Mouse (Mus musculus) gastrocnemius, adult 2 months (tissue): ENCODE data around the gene Cfap61. TPM values are rescaled to one million over a fixed set of nuclear protein-coding genes. Genes with fewer than 3 reads are reported as not detected.

Experiments
- DNase-seq: peaks from one replicate; pipeline ENCODE4 v3.0.0; 2022
- H3K27ac ChIP-seq: fragments of 200-600 bp; 2 replicates; pipeline ENCODE4 v1.8.1; 2022; ENCODE audit warnings: mild to moderate bottlenecking
- H3K4me3 ChIP-seq: fragments of 200-600 bp; 2 replicates; pipeline ENCODE4 v1.8.1; 2022; ENCODE audit warnings: mild to moderate bottlenecking, moderate library complexity
- CTCF ChIP-seq: fragments of 200-600 bp; IDR thresholded peaks from 2 replicates; pipeline ENCODE4 v1.8.1; 2022; ENCODE audit warnings: antibody characterized with exemption, mild to moderate bottlenecking, moderate library complexity
- intact Hi-C: fragments of 180-260 bp; cut with DNase I; formaldehyde crosslinking; loops from one replicate; pipeline ENCODE4 v1.15.1; 2025
- total RNA-seq, 2 experiments: library from RNA; stranded (reverse); gene quantifications; 2 replicates each; pipeline ENCODE4 v1.2.3; 2021

The Cfap61 gene
- total RNA-seq, 2 experiments from 2014 or later = not detected

- intact Hi-C loops = no loop called here
- DNase-seq = no peak
- H3K27ac ChIP-seq = no peak overlapping the region
- H3K4me3 ChIP-seq = peak overlapping the region; percentile 73
- no peak for TF ChIP-seq CTCF
These were observed 286.0 kb downstream of the Cfap61 start for GRCm38 (mm10) chr2:146220591-146221075.

GRCm38 (mm10) chr2:146221076-146221928 is 286.7 kb downstream of the Cfap61 start, which contains the start of gene Insm1:
Insm1 (plus strand) TSS chr2:146221921.
- TF ChIP-seq CTCF = no peak
- Histone ChIP-seq H3K27ac (no peak within 1 kb of the TSS), H3K4me3 (peak within 1 kb of the TSS; percentile 73)
- intact Hi-C loops = no loop called here
- DNase-seq = peak; percentile 47

GRCm38 (mm10) chr2:146221929-146222278 is 287.3 kb downstream of the Cfap61 start:
- peak; percentile 17 for DNase-seq
- Histone ChIP-seq H3K4me3 (peak overlapping the region; percentile 73), H3K27ac (no peak overlapping the region)
- TF ChIP-seq CTCF = no peak
- intact Hi-C loops = no loop called here

- Histone ChIP-seq H3K4me3 (peak overlapping the region; percentile 73), H3K27ac (no peak overlapping the region)
- no peak for TF ChIP-seq CTCF
- intact Hi-C loops = no loop called here
- peak; percentile 26 for DNase-seq
These were observed 287.9 kb downstream of the Cfap61 start for GRCm38 (mm10) chr2:146222279-146223175.

GRCm38 (mm10) chr2:146223176-146223905 is 288.8 kb downstream of the Cfap61 start:
- peak; percentile 41 for DNase-seq
- 0 out of 2 replicates have a peak, but pooled peaks have one; percentile 4 for TF ChIP-seq CTCF
- intact Hi-C loops = no loop called here
- peak overlapping the region; percentile 73 for H3K4me3 ChIP-seq
- H3K27ac ChIP-seq = no peak overlapping the region

GRCm38 (mm10) chr2:146224141-146224540 is 289.6 kb downstream of the Cfap61 start:
- DNase-seq = no peak
- H3K4me3 ChIP-seq = no peak overlapping the region
- intact Hi-C loops = no loop called here
- no peak for TF ChIP-seq CTCF
- no peak overlapping the region for H3K27ac ChIP-seq

GRCm38 (mm10) chr2:146225818-146226217 is 291.2 kb downstream of the Cfap61 start:
- intact Hi-C loops = no loop called here

GRCm38 (mm10) chr2:146226484-146226883 is 291.9 kb downstream of the Cfap61 start:
- DNase-seq = no peak
- TF ChIP-seq CTCF = no peak
- no peak overlapping the region for H3K4me3 ChIP-seq
- H3K27ac ChIP-seq = no peak overlapping the region
- intact Hi-C loops = no loop called here

More at GRCm38 (mm10) chr2:146225818-146226217, 291.2 kb downstream of the Cfap61 start:
- H3K4me3 ChIP-seq = no peak overlapping the region
- DNase-seq = no peak
- TF ChIP-seq CTCF = no peak
- H3K27ac ChIP-seq = no peak overlapping the region

GRCm38 (mm10) chr2:146227646-146228045 is 293.1 kb downstream of the Cfap61 start:
- intact Hi-C loops = no loop called here
- no peak for DNase-seq
- Histone ChIP-seq H3K27ac (no peak overlapping the region), H3K4me3 (no peak overlapping the region)
- no peak for TF ChIP-seq CTCF

GRCm38 (mm10) chr2:146228435-146228834 is 293.9 kb downstream of the Cfap61 start:
- intact Hi-C loops = no loop called here
- Histone ChIP-seq H3K4me3 (no peak overlapping the region), H3K27ac (no peak overlapping the region)
- TF ChIP-seq CTCF = no peak
- DNase-seq = no peak

- no peak for TF ChIP-seq CTCF
- intact Hi-C loops = no loop called here
- Histone ChIP-seq H3K4me3 (no peak overlapping the region), H3K27ac (no peak overlapping the region)
- DNase-seq = no peak
These were observed 296.9 kb downstream of the Cfap61 start for GRCm38 (mm10) chr2:146231485-146231884.

- H3K4me3 ChIP-seq = no peak overlapping the region
- TF ChIP-seq CTCF = no peak
- no peak for DNase-seq
- intact Hi-C loops = no loop called here
- no peak overlapping the region for H3K27ac ChIP-seq
These were observed 304.7 kb downstream of the Cfap61 start for GRCm38 (mm10) chr2:146239196-146239747.
